Mouse (Mus musculus) cortical plate, adult 2 months (tissue): ENCODE measurements around the gene Trim5. TPM values are rescaled to one million over a fixed set of nuclear protein-coding genes. Genes with fewer than 3 reads are reported as not detected.

ENCODE experiments used
- H3K27ac ChIP-seq: fragments of 200-500 bp; 2 replicates; pipeline ENCODE4 v1.5.1; 2012; ENCODE audit warnings: low read length, control low read depth, inconsistent platforms; ENCODE audit not compliant: insufficient read depth
- H3K4me1 ChIP-seq: fragments of 200-500 bp; 2 replicates; pipeline ENCODE4 v1.6.1; 2011; ENCODE audit warnings: low read length; ENCODE audit not compliant: control insufficient read depth, insufficient read depth
- H3K4me3 ChIP-seq: fragments of 200-500 bp; 2 replicates; pipeline ENCODE4 v1.5.1; 2011; ENCODE audit warnings: mild to moderate bottlenecking, low read length, control low read depth; ENCODE audit not compliant: insufficient read depth
- CTCF ChIP-seq: fragments of 200-500 bp; IDR thresholded peaks from 2 replicates; pipeline ENCODE4 v1.5.1; 2011; ENCODE audit warnings: mild to moderate bottlenecking, control low read depth, low read length; ENCODE audit not compliant: insufficient read depth; ENCODE audit errors: extremely low read depth
- POLR2A ChIP-seq: fragments of 200-500 bp; IDR thresholded peaks from 2 replicates; pipeline ENCODE4 v1.6.1; 2011; ENCODE audit warnings: mild to moderate bottlenecking, low read length, control low read depth; ENCODE audit not compliant: insufficient read depth; ENCODE audit errors: extremely low read depth
- polyA plus RNA-seq: library from polyadenylated mRNA; depleted of rRNA; stranded (reverse); fragments of >200 nt; gene quantifications from 2 replicates; pipeline ENCODE4 v1.2.3, GENCODE M21; 2012; rRNA removed

Trim5 gene
- polyA plus RNA-seq, 1 experiment, result 0.42 TPM

DNA sequence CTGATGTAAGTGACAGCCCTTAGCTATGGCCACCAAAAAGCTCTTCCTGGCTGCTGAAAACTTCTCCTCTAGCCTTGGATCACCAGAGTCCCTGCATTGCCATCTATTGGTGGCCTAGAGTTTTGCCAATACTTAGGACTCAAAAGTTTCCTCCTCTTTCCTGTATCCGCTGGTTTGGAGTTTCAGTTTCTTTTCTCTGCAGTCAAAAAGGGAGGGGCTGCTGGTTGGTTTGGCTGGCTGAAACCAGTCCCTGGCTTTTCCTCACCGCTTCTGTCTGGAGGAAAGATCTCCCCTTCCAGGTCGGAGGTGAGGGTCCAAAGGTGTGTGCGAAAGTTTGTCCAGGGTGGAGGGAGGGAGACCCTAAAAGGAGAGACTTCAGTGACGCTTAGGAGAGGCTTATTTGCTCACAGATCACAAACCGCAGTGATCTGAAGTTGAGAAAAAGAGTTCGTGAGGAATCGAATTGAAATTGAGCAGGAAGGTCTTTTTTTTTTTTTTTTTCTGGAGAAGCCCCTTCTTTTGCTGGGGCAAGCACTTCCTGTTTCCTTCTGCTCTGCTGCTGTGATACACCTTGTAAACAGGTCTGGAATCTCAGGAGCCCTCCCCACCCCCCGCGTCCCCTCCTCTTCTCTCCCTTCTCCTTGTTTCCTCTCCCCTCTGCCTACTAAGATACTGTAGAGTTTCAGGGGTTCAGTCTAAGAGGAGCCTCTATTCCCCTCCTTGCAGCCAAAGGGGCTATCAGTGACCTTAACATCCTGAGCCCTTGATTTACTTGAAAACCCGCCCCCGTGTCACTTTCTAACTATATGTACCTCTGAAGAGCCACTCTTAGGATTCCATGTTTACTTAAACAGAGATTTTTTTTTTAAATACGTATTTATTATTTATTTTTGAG lies 43.4 kb downstream of the Trim5 start, which contains the start of gene Trim34a:
Gene Trim34a, plus strand, starts transcription at position 171 of the 895 bp plus-strand sequence.
- Histone ChIP-seq H3K27ac (no peak within 1 kb of the TSS), H3K4me1 (no peaks in the 10 kb centered on the region), H3K4me3 (peak within 1 kb of the TSS; percentile 41)
- TF ChIP-seq POLR2A, result no peak
- peak; percentile 31; the same call in 1 of the 2 replicates for TF ChIP-seq CTCF

DNA sequence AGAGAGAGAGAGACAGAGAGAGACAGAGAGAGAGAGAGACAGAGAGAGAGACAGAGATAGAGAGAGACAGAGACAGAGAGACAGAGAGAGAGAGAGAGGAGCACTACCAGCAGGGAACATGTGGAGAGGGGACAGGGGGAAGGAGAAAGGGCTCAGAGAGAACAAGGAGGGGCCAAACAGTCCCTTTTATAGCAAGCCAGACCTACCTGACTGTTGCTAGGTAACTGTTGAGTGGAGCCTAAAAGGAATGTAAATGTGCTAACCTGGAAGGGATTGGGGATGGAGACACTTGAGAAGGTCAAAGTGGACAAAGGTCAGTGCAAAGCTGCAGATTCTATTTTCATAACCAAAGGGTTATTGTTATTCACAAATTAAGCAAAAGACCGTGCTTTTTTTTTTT lies 44.3 kb downstream of the Trim5 start:
- H3K4me1 ChIP-seq, result no peaks in the 10 kb centered on the region
- no peak overlapping the region for H3K27ac ChIP-seq
- no peak overlapping the region for H3K4me3 ChIP-seq
- TF ChIP-seq POLR2A, result no peak

DNA sequence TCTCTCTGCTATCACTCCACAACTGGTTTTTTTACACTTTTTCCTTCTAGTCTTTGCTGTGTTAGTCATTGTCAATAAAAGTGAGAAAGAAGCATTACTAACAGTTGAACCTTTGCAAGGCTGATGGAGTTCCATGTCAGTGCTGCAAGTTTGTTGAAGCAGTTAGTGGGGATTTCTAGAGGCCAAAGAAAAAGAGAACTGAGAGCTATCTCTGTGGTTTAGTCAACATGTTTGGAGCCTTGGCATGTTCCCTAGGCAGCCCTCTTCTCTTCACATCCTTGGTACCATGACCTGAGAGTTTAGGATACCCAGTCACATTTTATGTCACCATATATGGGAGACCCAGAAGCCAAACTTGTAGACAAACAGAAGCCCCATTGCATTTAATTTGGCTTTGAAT lies 47.0 kb downstream of the Trim5 start:
- TF ChIP-seq CTCF (no peak), POLR2A (no peak)
- no peak overlapping the region for H3K27ac ChIP-seq
- no peaks in the 10 kb centered on the region for H3K4me1 ChIP-seq
- no peak overlapping the region for H3K4me3 ChIP-seq

DNA sequence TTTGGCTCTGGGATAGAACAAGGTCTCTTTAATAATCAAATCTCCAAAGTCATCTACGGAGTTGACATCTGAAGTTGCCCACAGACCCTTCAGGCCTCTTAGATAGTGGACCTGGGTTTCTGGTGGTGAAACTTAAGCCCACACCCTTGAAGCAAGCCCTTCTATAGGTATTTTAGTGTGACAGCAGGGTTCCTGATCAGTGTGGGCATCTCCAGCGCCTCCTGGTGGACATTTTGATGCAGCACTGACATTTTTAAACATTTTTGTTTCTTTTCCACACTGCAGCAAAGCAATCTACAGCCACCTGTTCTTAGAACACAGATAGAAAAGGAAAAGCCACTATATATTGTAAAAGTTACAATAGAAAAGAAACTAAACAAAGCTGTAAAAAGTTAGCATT lies 56.7 kb downstream of the Trim5 start:
- TF ChIP-seq CTCF, result 0 out of 2 replicates have a peak, but pooled peaks have one; percentile 23
- TF ChIP-seq POLR2A, result no peak
- Histone ChIP-seq H3K27ac (no peak overlapping the region), H3K4me3 (no peak overlapping the region), H3K4me1 (no peaks in the 10 kb centered on the region)

DNA sequence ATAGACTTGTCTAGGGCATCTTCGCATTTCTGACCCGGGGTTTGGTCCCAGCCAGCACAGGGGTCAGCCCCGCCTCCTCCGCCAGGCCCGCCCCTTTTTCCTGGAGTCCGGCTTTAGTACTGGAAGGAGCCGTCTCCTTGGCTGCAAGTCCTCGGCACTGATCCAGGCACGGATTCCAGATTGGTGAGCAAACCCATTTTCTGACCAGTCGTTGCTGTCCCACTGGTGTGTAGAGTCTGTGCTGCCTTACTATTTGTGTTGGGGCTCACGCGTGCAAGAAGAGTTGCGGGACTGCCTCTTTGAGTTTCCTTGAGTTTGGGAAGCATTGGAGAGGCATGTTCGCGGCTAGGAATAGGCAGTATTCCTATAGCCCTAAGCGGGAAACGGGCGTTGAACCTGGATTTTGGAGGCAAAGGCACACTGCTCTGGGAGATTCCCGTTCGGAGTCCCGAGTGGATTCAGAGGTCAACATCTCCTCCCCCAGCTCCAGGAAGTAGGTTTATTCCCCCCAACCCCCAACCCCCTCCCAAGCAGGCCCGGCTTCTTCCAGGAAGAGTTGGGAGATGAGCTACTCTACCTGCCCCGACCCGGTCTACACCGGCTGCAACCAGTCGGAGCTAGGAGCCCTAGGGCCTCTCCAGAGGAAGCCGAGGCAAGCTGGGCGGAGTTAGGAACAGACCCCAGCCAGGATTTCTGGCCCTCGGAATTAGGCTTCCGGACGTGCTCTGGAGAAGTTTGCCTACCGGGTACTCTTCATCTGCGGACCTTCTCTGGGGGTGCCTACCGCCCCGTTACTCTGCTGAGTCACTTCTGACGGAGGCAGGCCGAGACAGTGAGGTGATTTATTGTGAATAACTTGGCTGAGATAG lies 69.0 kb downstream of the Trim5 start, which contains the start of gene Trim6:
Gene Trim6, plus strand, starts transcription at position 93 of the 869 bp plus-strand sequence.
- Histone ChIP-seq H3K4me1 (no peaks in the 10 kb centered on the region), H3K27ac (no peak within 1 kb of the TSS), H3K4me3 (peak within 1 kb of the TSS; percentile 15; the same call in 1 of the 2 replicates)
- TF ChIP-seq CTCF (no peak), POLR2A (no peak)

DNA sequence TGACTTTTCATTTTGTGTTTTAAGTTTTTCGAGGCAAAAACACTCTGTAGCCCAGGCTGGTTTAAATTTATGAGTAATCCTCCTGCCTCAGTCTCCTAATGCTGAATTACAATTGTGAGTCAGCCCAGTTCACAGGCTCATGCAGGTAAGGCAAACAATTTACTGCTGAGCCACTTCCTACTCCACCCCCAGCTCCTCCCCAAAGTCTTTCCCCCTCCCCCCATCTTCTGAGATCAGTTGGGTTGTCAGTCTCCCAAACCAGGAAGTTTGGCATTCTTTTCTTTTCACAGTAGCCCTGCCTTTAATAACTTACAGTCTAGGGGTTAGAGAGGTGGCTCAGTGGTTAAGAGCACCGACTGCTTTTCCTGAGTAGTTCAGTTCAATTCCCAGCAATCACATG lies 70.0 kb downstream of the Trim5 start:
- Histone ChIP-seq H3K4me3 (no peak overlapping the region), H3K4me1 (no peaks in the 10 kb centered on the region), H3K27ac (no peak overlapping the region)
- TF ChIP-seq POLR2A (no peak), CTCF (no peak)

DNA sequence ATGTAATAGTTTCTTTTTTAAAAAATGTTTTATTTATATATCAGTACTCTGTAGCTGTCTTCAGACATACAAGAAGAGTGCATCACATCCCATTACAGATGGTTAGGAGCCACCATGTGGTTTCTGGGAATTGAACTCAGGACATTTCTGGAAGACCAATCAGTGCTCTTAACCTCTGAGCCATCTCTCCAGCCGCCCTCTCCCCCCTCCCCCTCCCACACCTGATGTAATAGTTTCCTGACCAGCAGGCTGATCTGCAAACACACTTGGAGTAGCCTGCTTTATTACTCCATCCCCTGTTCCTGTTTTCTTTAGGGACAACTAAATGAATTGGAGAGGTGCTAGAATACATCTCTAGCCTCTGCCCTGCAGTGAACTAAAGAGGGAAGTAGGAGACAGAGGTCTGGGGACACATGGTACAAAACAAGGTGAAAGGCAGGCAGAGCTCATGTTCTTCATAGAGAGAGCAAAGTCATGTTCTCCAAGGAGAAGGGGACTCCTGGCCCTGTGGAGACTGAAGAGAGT lies 71.8 kb downstream of the Trim5 start:
- H3K4me1 ChIP-seq, result no peaks in the 10 kb centered on the region
- no peak overlapping the region for H3K4me3 ChIP-seq
- H3K27ac ChIP-seq, result no peak overlapping the region
- TF ChIP-seq CTCF (no peak), POLR2A (no peak)

Other genes starting within 250 kb of the Trim5 start
- not detected in 2 replicates for gene Olfr642, start 235.4 kb downstream of the Trim5 start, polyA plus RNA-seq
- not detected in 2 replicates for gene 4930516K23Rik, start 226.6 kb downstream of the Trim5 start, polyA plus RNA-seq
- not detected in 2 replicates for gene Olfr644, start 216.2 kb downstream of the Trim5 start, polyA plus RNA-seq
- gene Olfr645, start 202.6 kb downstream of the Trim5 start, polyA plus RNA-seq, result not detected in 2 replicates
- gene Olfr646, start 183.2 kb downstream of the Trim5 start, polyA plus RNA-seq, result not detected in 2 replicates
- not detected in 2 replicates for gene Ubqln5, start 158.3 kb downstream of the Trim5 start, polyA plus RNA-seq
- gene Olfr643, start 150.7 kb downstream of the Trim5 start, polyA plus RNA-seq, result not detected in 2 replicates
- gene Ubqln3, start 144.8 kb downstream of the Trim5 start, polyA plus RNA-seq, result not detected in 2 replicates
- not detected in 2 replicates for gene Ubqlnl, start 137.5 kb downstream of the Trim5 start, polyA plus RNA-seq
- 0.04 TPM in 1 of 2 replicates, not detected in the other for gene Olfm5, start 123.3 kb downstream of the Trim5 start, polyA plus RNA-seq
- 0.15 and 0.19 TPM in 2 replicates for gene Olfr648, start 104.7 kb downstream of the Trim5 start, polyA plus RNA-seq
- not detected in 2 replicates for gene Olfr649, start 92.1 kb downstream of the Trim5 start, polyA plus RNA-seq
- 0.38 and 0.57 TPM in 2 replicates for gene Trim6, start 69.3 kb downstream of the Trim5 start, polyA plus RNA-seq
- 2.8 and 3.4 TPM in 2 replicates for gene Trim34a, start 43.6 kb downstream of the Trim5 start, polyA plus RNA-seq
- gene Trim12a, start 27.4 kb upstream of the Trim5 start, polyA plus RNA-seq, result 4.7 and 4.9 TPM in 2 replicates
- gene Trim34b, start 41.4 kb upstream of the Trim5 start, polyA plus RNA-seq, result 0.06 and 0.08 TPM in 2 replicates
- 1.5 and 1.6 TPM in 2 replicates for gene Trim12c, start 65.3 kb upstream of the Trim5 start, polyA plus RNA-seq
- gene Trim30b, start 81.8 kb upstream of the Trim5 start, polyA plus RNA-seq, result 0.10 and 0.17 TPM in 2 replicates
- gene Trim30c, start 112.7 kb upstream of the Trim5 start, polyA plus RNA-seq, result 0.11 and 0.17 TPM in 2 replicates
- 2.0 and 2.6 TPM in 2 replicates for gene Trim30a, start 177.1 kb upstream of the Trim5 start, polyA plus RNA-seq
- 1.3 and 1.5 TPM in 2 replicates for gene Trim30d, start 219.8 kb upstream of the Trim5 start, polyA plus RNA-seq